Mouse (Mus musculus) limb, embryonic 14.5 days (tissue): ENCODE measurements around the gene Ebf3. TPM values are rescaled to one million over a fixed set of nuclear protein-coding genes. Genes with fewer than 3 reads are reported as not detected.
A peak's percentile ranks its signal among the peaks of the same experiment; 100 is the strongest.

Experiments
- ATAC-seq: fragments of 200-750 bp; cut with Nextera tagmentation; 2 replicates; pipeline ENCODE4 v1.8.0; 2017; ENCODE audit warnings: low read depth, moderate number of reproducible peaks, moderate TSS enrichment; ENCODE audit not compliant: low FRiP score
- DNase-seq: peaks from one replicate; pipeline ENCODE4 v3.0.0-alpha.2; 2015; ENCODE audit warnings: low spot score
- H3K27ac ChIP-seq: fragments of 300-500 bp; sonication (generic); replicated peaks from 2 replicates; pipeline ENCODE4 v1.5.1; 2014; ENCODE audit warnings: low read depth, mild to moderate bottlenecking, low read length, moderate library complexity, mixed read lengths
- H3K27me3 ChIP-seq: fragments of 300-500 bp; sonication (generic); 2 replicates; pipeline ENCODE4 v1.6.1; 2014; ENCODE audit warnings: low read length, mixed read lengths; ENCODE audit not compliant: control insufficient read depth, insufficient read depth
- H3K36me3 ChIP-seq: fragments of 300-500 bp; sonication (generic); 2 replicates; pipeline ENCODE4 v1.6.1; 2014; ENCODE audit warnings: mild to moderate bottlenecking, low read length, moderate library complexity, mixed read lengths; ENCODE audit not compliant: control insufficient read depth, insufficient read depth
- H3K4me1 ChIP-seq: fragments of 300-500 bp; sonication (generic); 2 replicates; pipeline ENCODE4 v1.6.1; 2014; ENCODE audit warnings: antibody characterized with exemption, low read length, mixed read lengths; ENCODE audit not compliant: control insufficient read depth, insufficient read depth
- H3K4me2 ChIP-seq: fragments of 300-500 bp; sonication (generic); replicated peaks from 2 replicates; pipeline ENCODE4 v1.6.1; 2014; ENCODE audit warnings: low read depth, mild to moderate bottlenecking, low read length, moderate library complexity; ENCODE audit not compliant: severe bottlenecking
- H3K4me3 ChIP-seq: fragments of 300-500 bp; sonication (generic); replicated peaks from 2 replicates; pipeline ENCODE4 v1.5.1; 2014; ENCODE audit warnings: low read length
- H3K9ac ChIP-seq: fragments of 300-500 bp; sonication (generic); 2 replicates; pipeline ENCODE4 v1.6.1; 2014; ENCODE audit warnings: mild to moderate bottlenecking, low read depth, low read length, moderate library complexity; ENCODE audit not compliant: severe bottlenecking
- H3K9me3 ChIP-seq: fragments of 300-500 bp; sonication (generic); 2 replicates; pipeline ENCODE4 v1.6.1; 2016; ENCODE audit warnings: low read length; ENCODE audit not compliant: control insufficient read depth
- POLR2A ChIP-seq: fragments of 200-500 bp; IDR thresholded peaks from 2 replicates; pipeline ENCODE4 v1.8.0; 2012; ENCODE audit warnings: inconsistent platforms, mild to moderate bottlenecking, moderate library complexity, borderline replicate concordance; ENCODE audit not compliant: insufficient read depth, insufficient read length; ENCODE audit errors: extremely low read depth
- WGBS: fragments of 180-500 bp; shearing (Covaris S2); extraction: QIAGEN DNeasy Blood & Tissue Kit; methylation state at CpG from one replicate; pipeline ENCODE4 v1.1.7; 2014; 5-methylcytosine and 5-hydroxymethylcytosine counted together
- polyA plus RNA-seq, 2 experiments: library from polyadenylated mRNA; depleted of rRNA in 1 of 2; stranded (reverse) in 1 of 2; unstranded in 1 of 2; fragments of >200 nt; fragmentation: Nextera tagmentation in 1 of 2; extraction: Ambion mirVana in 1 of 2; gene quantifications; 2 replicates each; pipeline versions ENCODE4 v1.2.1 to v1.2.3; 2012 to 2014

Gene Ebf3
- polyA plus RNA-seq (2012; rRNA removed) (80.3 and 93.2 TPM in 2 replicates), polyA plus RNA-seq (2014; fragmentation: Nextera tagmentation; extraction: Ambion mirVana) (15.3 and 17.8 TPM in 2 replicates)

DNA sequence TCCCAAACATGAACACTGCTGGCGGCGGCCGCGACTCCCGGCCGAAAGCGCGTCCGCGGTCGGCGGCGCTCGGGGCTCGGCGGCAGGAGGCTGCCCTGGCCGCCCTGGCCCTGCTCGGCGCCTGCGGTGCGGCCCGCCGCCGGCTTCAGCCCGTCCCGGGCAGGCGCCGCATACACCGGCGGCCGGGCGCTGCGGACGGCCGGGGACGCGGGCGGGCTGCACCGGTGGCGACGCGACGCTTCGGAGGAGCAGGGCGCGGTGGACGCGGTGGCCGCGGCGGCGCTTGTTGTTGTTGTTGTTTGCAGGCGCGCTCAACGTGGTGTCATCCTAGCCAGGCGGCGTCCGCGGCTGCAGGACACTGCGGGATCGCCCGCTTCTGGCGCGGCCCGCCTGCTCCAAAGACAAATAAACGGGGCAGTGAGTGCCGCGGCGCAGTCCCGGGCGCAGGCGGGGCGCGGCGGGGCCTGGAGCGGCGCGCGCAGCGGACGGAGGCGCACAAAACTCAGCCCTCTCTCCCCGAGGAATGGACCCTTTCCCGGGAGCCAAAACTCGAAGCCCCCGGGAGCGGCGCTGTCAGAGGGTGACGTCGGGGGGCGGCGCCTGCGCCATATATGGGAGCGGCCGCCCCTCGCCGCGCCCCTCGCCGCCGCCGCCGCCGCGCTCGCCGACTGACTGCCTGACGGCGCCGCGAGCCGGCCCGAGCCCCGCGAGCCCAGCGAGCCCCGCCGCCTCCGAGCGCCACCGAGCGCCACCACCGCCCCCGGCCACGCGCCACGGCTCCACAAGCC is at the start of gene Ebf3:
Gene Ebf3, minus strand, starts transcription at position 542 of the 788 bp plus-strand sequence.
- peak within 1 kb of the TSS; percentile 84 for H3K4me3 ChIP-seq
- peaks cover 44% of the 10 kb centered on the region for H3K27me3 ChIP-seq
- peak within 1 kb of the TSS; percentile 98 for H3K9ac ChIP-seq
- no peaks in the 10 kb centered on the region for H3K9me3 ChIP-seq
- peak within 1 kb of the TSS; percentile 91 for H3K4me2 ChIP-seq
- peak within 1 kb of the TSS; percentile 95 for H3K27ac ChIP-seq
- H3K4me1 ChIP-seq: peaks cover 40% of the 10 kb centered on the region
- WGBS: 1% methylated on average over 51 of the region's 127 CpGs
- DNase-seq (peak; percentile 94), ATAC-seq (peak; percentile 84)
- 0 out of 2 replicates have a peak, but pooled peaks have one; percentile 1 for TF ChIP-seq POLR2A
- H3K36me3 ChIP-seq: peaks cover 41% of the 10 kb centered on the region

DNA sequence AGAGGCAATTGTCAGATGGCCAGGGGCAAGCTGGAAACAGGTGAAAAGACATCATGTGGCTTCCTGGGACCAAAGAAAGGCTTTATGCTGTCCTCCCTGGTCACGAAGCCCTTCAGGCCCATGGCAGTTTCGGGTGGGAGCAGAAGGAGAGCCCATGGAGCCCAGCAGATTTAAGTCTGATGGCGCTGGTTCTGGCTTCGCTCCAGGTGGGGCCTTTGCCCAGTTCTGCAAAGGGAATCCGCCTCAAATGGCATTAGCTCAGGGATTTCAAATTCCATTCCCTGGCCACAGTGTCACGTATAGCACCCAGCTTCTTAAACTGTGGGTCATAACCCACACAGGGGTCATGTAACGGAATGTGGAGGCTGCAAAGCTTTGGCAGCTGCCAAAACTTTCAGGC is 32.6 kb upstream of the Ebf3 start:
- Histone ChIP-seq H3K36me3 (no peaks in the 10 kb centered on the region), H3K27ac (no peak overlapping the region), H3K4me3 (no peak overlapping the region), H3K9me3 (no peaks in the 10 kb centered on the region), H3K9ac (no peak overlapping the region), H3K27me3 (no peaks in the 10 kb centered on the region), H3K4me2 (no peak overlapping the region), H3K4me1 (no peaks in the 10 kb centered on the region)
- DNase-seq (no peak), ATAC-seq (no peak)
- TF ChIP-seq POLR2A: no peak
- 64% methylated on average over 7 of the region's 7 CpGs for WGBS

DNA sequence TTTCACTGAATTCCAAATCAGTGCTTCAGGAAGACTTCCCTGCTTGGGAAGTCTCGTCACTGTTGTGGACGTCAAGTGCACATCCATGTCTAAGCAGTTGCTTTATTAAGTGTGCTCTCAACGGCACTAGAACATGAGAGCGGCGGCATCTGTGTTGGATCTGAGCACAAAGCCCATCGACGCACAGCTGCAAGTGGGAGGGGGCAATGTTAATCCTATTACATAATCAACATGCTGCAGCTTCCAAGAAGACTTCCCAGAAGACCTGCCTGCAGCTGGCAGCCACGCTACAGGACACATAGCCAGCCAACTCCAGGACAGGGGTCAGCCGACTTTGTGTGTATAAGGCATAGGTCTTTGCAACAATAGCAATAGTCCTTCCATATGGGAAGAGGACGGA is 31.8 kb upstream of the Ebf3 start:
- DNase-seq: peak; percentile 61
- 62% methylated on average over 10 of the region's 10 CpGs for WGBS

DNA sequence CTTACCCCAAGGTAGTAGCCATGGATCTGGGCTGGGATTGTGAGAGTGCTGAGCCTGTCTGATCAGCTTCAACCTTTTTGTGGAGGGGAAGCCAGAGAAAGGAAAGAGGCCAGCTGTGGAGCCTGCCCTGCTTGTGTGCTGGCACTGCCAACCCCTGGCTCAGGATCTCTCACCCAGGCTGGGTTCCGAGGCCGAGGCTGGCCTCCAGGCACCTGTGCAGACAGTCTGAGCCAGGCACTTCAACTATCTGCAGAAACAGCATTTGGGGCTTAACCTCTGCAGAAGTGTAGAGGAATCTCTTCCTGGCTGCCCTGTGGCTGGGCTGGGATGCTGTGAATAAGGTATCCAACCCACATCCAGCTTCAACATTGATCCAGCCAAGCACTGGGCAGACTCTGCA is 19.7 kb upstream of the Ebf3 start:
- no peak for TF ChIP-seq POLR2A
- H3K36me3 ChIP-seq: no peaks in the 10 kb centered on the region
- no peaks in the 10 kb centered on the region for H3K27me3 ChIP-seq
- no peak overlapping the region for H3K4me2 ChIP-seq
- ATAC-seq (no peak), DNase-seq (no peak)
- no peak overlapping the region for H3K9ac ChIP-seq
- no peaks in the 10 kb centered on the region for H3K4me1 ChIP-seq
- H3K9me3 ChIP-seq: no peaks in the 10 kb centered on the region
- 85% methylated on average over 2 of the region's 2 CpGs for whole genome bisulfite sequencing
- no peak overlapping the region for H3K27ac ChIP-seq
- no peak overlapping the region for H3K4me3 ChIP-seq

More for the DNA sequence above, 31.8 kb upstream of the Ebf3 start:
- Histone ChIP-seq H3K4me3 (no peak overlapping the region), H3K9me3 (no peaks in the 10 kb centered on the region), H3K27me3 (no peaks in the 10 kb centered on the region), H3K27ac (no peak overlapping the region), H3K9ac (no peak overlapping the region), H3K36me3 (no peaks in the 10 kb centered on the region), H3K4me2 (no peak overlapping the region), H3K4me1 (no peaks in the 10 kb centered on the region)
- no peak for TF ChIP-seq POLR2A
- ATAC-seq: 0 out of 2 replicates have a peak, but pooled peaks have one; percentile 67

DNA sequence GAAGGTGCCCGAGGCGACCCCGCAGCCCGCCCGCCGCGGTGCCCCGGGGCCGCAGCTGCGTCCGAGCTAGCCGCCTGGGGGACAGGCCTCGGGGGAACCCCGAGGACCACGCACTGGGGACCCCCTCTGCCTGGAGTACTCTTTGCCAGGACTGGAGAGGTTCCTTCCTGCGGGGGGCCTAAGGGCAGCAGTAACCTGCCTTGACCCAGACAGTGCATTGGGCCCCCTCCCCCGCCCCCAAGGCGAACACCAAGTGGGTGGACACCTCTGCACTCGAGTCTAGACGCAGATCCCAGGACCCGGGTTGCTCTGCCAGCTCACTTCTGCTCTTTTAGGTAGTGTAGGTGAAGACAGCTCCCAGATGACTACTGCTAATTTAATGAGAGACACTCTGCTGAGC is 8.7 kb upstream of the Ebf3 start:
- H3K27ac ChIP-seq: no peak overlapping the region
- peak overlapping the region; percentile 84 for H3K4me3 ChIP-seq
- H3K4me1 ChIP-seq: peaks cover 30% of the 10 kb centered on the region
- ATAC-seq (no peak), DNase-seq (no peak)
- peak overlapping the region; percentile 70 for H3K9ac ChIP-seq
- 0% methylated on average over 21 of the region's 21 CpGs for WGBS
- H3K4me2 ChIP-seq: peak overlapping the region; percentile 91
- H3K27me3 ChIP-seq: peaks cover 43% of the 10 kb centered on the region
- no peaks in the 10 kb centered on the region for H3K9me3 ChIP-seq
- H3K36me3 ChIP-seq: no peaks in the 10 kb centered on the region
- no peak for TF ChIP-seq POLR2A
